Mouse (Mus musculus): ENCODE results near the gene 4921539E11Rik. TPM values are rescaled to one million over a fixed set of nuclear protein-coding genes. Genes with fewer than 3 reads are reported as not detected.

Gene 4921539E11Rik
- polyA plus RNA-seq, 1 experiment from 2014 or later: not detected

GRCm38 (mm10) chr4:103221789-103222188, 68.9 kb downstream of the 4921539E11Rik start:
- no peaks in the 10 kb centered on the region for H3K27me3 ChIP-seq (replicated peaks)
- H3K9me3 ChIP-seq: no peaks in the 10 kb centered on the region
- no peaks in the 10 kb centered on the region for H3K36me3 ChIP-seq
- no peak overlapping the region for H3K27ac ChIP-seq
- H3K4me3 ChIP-seq (replicated peaks): no peak overlapping the region
- no peak for ATAC-seq (ENCODE audit: insufficient read depth, low FRiP score, low read depth)
- H3K9ac ChIP-seq: no peak overlapping the region
- 67% methylated on average over 6 of the region's 6 CpGs for WGBS
- no peaks in the 10 kb centered on the region for H3K4me1 ChIP-seq
- H3K4me2 ChIP-seq: no peak overlapping the region

- H3K27me3 ChIP-seq (replicated peaks): no peaks in the 10 kb centered on the region
- no peak overlapping the region for H3K4me3 ChIP-seq (replicated peaks)
- H3K27ac ChIP-seq: no peak overlapping the region
- ATAC-seq (ENCODE audit: insufficient read depth, low FRiP score, low read depth): no peak
- 56% methylated on average over 5 of the region's 5 CpGs for WGBS
- H3K4me2 ChIP-seq: no peak overlapping the region
- no peaks in the 10 kb centered on the region for H3K9me3 ChIP-seq
- H3K9ac ChIP-seq: no peak overlapping the region
- peaks cover 4% of the 10 kb centered on the region; the same call in 1 of the 2 replicates for H3K4me1 ChIP-seq
- H3K36me3 ChIP-seq: no peaks in the 10 kb centered on the region
Measured at GRCm38 (mm10) chr4:103219011-103219410, 71.7 kb downstream of the 4921539E11Rik start.

GRCm38 (mm10) chr4:103216046-103216445, 74.6 kb downstream of the 4921539E11Rik start:
- no peak overlapping the region for H3K4me3 ChIP-seq (replicated peaks)
- H3K4me2 ChIP-seq: no peak overlapping the region
- H3K4me1 ChIP-seq: peaks cover 4% of the 10 kb centered on the region; the same call in 1 of the 2 replicates
- no peaks in the 10 kb centered on the region for H3K9me3 ChIP-seq
- no peak overlapping the region for H3K27ac ChIP-seq
- WGBS: 85% methylated on average over 6 of the region's 6 CpGs
- no peak for ATAC-seq (ENCODE audit: insufficient read depth, low FRiP score, low read depth)
- H3K9ac ChIP-seq: no peak overlapping the region
- no peaks in the 10 kb centered on the region; the same call in 1 of the 2 replicates for H3K36me3 ChIP-seq
- H3K27me3 ChIP-seq (replicated peaks): no peaks in the 10 kb centered on the region

- WGBS: 2% methylated on average over 46 of the region's 70 CpGs
- Histone ChIP-seq H3K4me3 (replicated peaks) (peak within 1 kb of the TSS; percentile 89), H3K4me1 (peaks cover 4% of the 10 kb centered on the region; the same call in 1 of the 2 replicates), H3K36me3 (peaks cover 4% of the 10 kb centered on the region; the same call in 1 of the 2 replicates), H3K9me3 (no peaks in the 10 kb centered on the region), H3K4me2 (peak within 1 kb of the TSS; percentile 61), H3K9ac (peak within 1 kb of the TSS; percentile 97), H3K27ac (peak within 1 kb of the TSS; percentile 97), H3K27me3 (replicated peaks) (no peaks in the 10 kb centered on the region)
- ATAC-seq (ENCODE audit: insufficient read depth, low FRiP score, low read depth): peak; percentile 87
Measured at GRCm38 (mm10) chr4:103214925-103215820, 75.5 kb downstream of the 4921539E11Rik start, which contains the start of gene Slc35d1. Gene Slc35d1, minus strand, starts transcription at chr4:103215164.

GRCm38 (mm10) chr4:103214498-103214924, 76.2 kb downstream of the 4921539E11Rik start:
- peak overlapping the region; percentile 89 for H3K4me3 ChIP-seq (replicated peaks)
- peak overlapping the region; percentile 61 for H3K4me2 ChIP-seq
- ATAC-seq (ENCODE audit: insufficient read depth, low FRiP score, low read depth): peak; percentile 66; the same call in 1 of the 2 replicates
- no peaks in the 10 kb centered on the region for H3K9me3 ChIP-seq
- peak overlapping the region; percentile 97 for H3K9ac ChIP-seq
- peaks cover 4% of the 10 kb centered on the region; the same call in 1 of the 2 replicates for H3K36me3 ChIP-seq
- peak overlapping the region; percentile 97 for H3K27ac ChIP-seq
- no peaks in the 10 kb centered on the region for H3K27me3 ChIP-seq (replicated peaks)
- peaks cover 4% of the 10 kb centered on the region; the same call in 1 of the 2 replicates for H3K4me1 ChIP-seq
- WGBS: under 1% methylated on average over 48 of the region's 48 CpGs

- 1% methylated on average over 30 of the region's 30 CpGs for WGBS
- Histone ChIP-seq H3K27me3 (replicated peaks) (no peaks in the 10 kb centered on the region), H3K4me2 (peak overlapping the region; percentile 61), H3K36me3 (peaks cover 4% of the 10 kb centered on the region; the same call in 1 of the 2 replicates), H3K9me3 (no peaks in the 10 kb centered on the region), H3K4me3 (replicated peaks) (peak overlapping the region; percentile 89), H3K27ac (peak overlapping the region; percentile 97), H3K4me1 (peaks cover 4% of the 10 kb centered on the region; the same call in 1 of the 2 replicates), H3K9ac (peak overlapping the region; percentile 97)
- ATAC-seq (ENCODE audit: insufficient read depth, low FRiP score, low read depth): no peak
Measured at GRCm38 (mm10) chr4:103213859-103214497, 76.7 kb downstream of the 4921539E11Rik start.

- 88% methylated on average over 1 of the region's 1 CpGs for WGBS
- Histone ChIP-seq H3K36me3 (peaks cover 4% of the 10 kb centered on the region; the same call in 1 of the 2 replicates), H3K27ac (no peak overlapping the region), H3K4me3 (replicated peaks) (no peak overlapping the region), H3K27me3 (replicated peaks) (no peaks in the 10 kb centered on the region), H3K9ac (no peak overlapping the region), H3K4me2 (no peak overlapping the region), H3K4me1 (no peaks in the 10 kb centered on the region), H3K9me3 (no peaks in the 10 kb centered on the region)
- no peak for ATAC-seq (ENCODE audit: insufficient read depth, low FRiP score, low read depth)
Measured at GRCm38 (mm10) chr4:103208553-103208952, 82.1 kb downstream of the 4921539E11Rik start.

- H3K36me3 ChIP-seq: peaks cover 3% of the 10 kb centered on the region; the same call in 1 of the 2 replicates
Measured at GRCm38 (mm10) chr4:103203646-103204045, 87.0 kb downstream of the 4921539E11Rik start.

GRCm38 (mm10) chr4:103200046-103200445, 90.6 kb downstream of the 4921539E11Rik start:
- Histone ChIP-seq H3K27me3 (replicated peaks) (no peaks in the 10 kb centered on the region), H3K27ac (no peak overlapping the region), H3K9ac (no peak overlapping the region), H3K36me3 (peaks cover 3% of the 10 kb centered on the region; the same call in 1 of the 2 replicates), H3K4me3 (replicated peaks) (no peak overlapping the region), H3K9me3 (no peaks in the 10 kb centered on the region), H3K4me2 (no peak overlapping the region), H3K4me1 (no peaks in the 10 kb centered on the region)
- WGBS: 95% methylated on average over 1 of the region's 1 CpGs
- no peak for ATAC-seq (ENCODE audit: insufficient read depth, low FRiP score, low read depth)

More at GRCm38 (mm10) chr4:103203646-103204045, 87.0 kb downstream of the 4921539E11Rik start:
- no peaks in the 10 kb centered on the region for H3K4me1 ChIP-seq
- H3K9ac ChIP-seq: no peak overlapping the region
- H3K27me3 ChIP-seq (replicated peaks): no peaks in the 10 kb centered on the region
- no peak overlapping the region for H3K4me2 ChIP-seq
- H3K4me3 ChIP-seq (replicated peaks): no peak overlapping the region
- H3K9me3 ChIP-seq: no peaks in the 10 kb centered on the region
- ATAC-seq (ENCODE audit: insufficient read depth, low FRiP score, low read depth): no peak
- WGBS: 75% methylated on average over 2 of the region's 2 CpGs
- no peak overlapping the region for H3K27ac ChIP-seq

- H3K9me3 ChIP-seq: no peaks in the 10 kb centered on the region
- ATAC-seq (ENCODE audit: insufficient read depth, low FRiP score, low read depth): no peak
- no peak overlapping the region for H3K9ac ChIP-seq
- no peaks in the 10 kb centered on the region for H3K27me3 ChIP-seq (replicated peaks)
- H3K36me3 ChIP-seq: peaks cover 3% of the 10 kb centered on the region; the same call in 1 of the 2 replicates
- H3K4me3 ChIP-seq (replicated peaks): no peak overlapping the region
- no peaks in the 10 kb centered on the region for H3K4me1 ChIP-seq
- H3K27ac ChIP-seq: no peak overlapping the region
- 59% methylated on average over 4 of the region's 4 CpGs for WGBS
- H3K4me2 ChIP-seq: no peak overlapping the region
Measured at GRCm38 (mm10) chr4:103199086-103199485, 91.6 kb downstream of the 4921539E11Rik start.

GRCm38 (mm10) chr4:103197401-103197800, 93.3 kb downstream of the 4921539E11Rik start:
- Histone ChIP-seq H3K4me1 (no peaks in the 10 kb centered on the region), H3K27me3 (replicated peaks) (no peaks in the 10 kb centered on the region), H3K9ac (no peak overlapping the region), H3K27ac (no peak overlapping the region), H3K4me3 (replicated peaks) (no peak overlapping the region), H3K9me3 (no peaks in the 10 kb centered on the region), H3K4me2 (no peak overlapping the region), H3K36me3 (peaks cover 3% of the 10 kb centered on the region; the same call in 1 of the 2 replicates)
- ATAC-seq (ENCODE audit: insufficient read depth, low FRiP score, low read depth): no peak
- WGBS: 84% methylated on average over 8 of the region's 8 CpGs
